Mouse (Mus musculus) cerebellum, postnatal 4 days (tissue): ENCODE measurements at regions not wholly inside any gene's neighbourhood (a gene's known extent, or its start where the extent isn't known, plus 50 kb on each side); places are given as distances from the start of the nearest gene placed in this dataset.
"Not testable (repeated sequence)": the region's sequence is repeated elsewhere in the genome, so short reads cannot be mapped to it uniquely, and the experiment has no call there.

Source experiments
- DNase-seq, 2 experiments: peaks; one replicate each; pipeline ENCODE4 v3.0.0; 2022; ENCODE audit warnings: low spot score in 2 of 2, mixed read lengths in 1 of 2

DNA sequence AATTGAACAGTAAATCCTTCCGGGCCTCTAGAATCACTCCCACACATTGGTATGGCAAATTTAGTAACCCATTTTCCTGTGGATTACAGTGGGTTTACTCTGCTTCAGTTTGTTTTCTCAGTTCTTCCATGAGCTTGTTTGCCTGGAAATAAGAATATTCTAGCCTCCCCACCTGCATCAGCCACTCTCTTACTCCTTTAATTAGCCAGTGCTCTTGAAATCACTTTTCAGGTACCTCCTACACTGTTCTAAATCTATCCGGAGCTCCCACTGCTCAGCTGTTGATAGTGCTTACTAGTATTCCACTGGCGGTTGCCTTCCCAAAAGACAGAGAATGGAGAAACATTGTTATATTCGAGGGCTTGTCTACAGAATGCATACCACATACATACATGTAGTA is 167.1 kb downstream of the Htr7 start:
- no peak for DNase-seq

GRCm38 (mm10) chr19:35886270-35886669 is 171.0 kb downstream of the Htr7 start:
- no peak for DNase-seq

GRCm38 (mm10) chr19:35881810-35882485 is 175.4 kb downstream of the Htr7 start:
- DNase-seq = no peak

DNA sequence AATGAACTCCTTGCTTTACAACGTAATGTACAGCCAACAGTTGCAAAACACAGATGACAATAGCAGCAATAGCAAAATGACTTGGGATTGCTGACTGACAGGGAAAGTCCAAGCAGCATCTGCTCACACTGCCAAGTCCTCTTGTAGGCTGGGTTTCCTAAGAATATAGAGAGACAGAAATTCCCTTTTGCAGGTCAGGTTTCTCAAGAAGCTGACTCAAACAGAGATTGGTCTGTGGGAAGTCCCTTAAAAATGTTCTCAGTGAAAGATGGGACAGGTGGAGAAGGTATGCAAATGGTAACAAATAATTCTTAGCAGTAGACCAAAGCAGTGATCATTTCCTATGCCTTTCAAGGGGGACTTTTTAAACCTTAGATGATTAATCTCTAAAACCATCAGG is 181.8 kb downstream of the Htr7 start:
- no peak for DNase-seq

DNA sequence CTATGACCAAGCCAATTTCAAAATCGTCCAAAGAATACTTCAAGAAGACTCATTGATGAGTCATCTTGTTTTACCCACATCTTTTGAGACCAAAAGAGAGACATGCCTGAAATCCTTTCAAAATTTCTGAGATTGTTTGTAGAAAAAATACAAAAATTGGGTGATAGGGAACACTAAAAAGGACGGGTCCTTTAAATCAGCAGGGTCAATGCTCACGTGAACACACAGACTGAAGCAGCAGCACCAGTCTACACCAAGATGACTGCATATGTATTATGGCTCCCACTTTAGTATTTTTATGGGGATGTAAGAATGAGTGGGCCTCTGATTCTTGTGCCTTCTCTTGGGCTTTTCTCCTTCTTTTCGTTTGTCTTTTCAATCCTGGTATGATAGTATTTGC is 186.6 kb downstream of the Htr7 start:
- no peak for DNase-seq

- no peak for DNase-seq
Measured at GRCm38 (mm10) chr19:35868543-35868942, 188.8 kb downstream of the Htr7 start.

DNA sequence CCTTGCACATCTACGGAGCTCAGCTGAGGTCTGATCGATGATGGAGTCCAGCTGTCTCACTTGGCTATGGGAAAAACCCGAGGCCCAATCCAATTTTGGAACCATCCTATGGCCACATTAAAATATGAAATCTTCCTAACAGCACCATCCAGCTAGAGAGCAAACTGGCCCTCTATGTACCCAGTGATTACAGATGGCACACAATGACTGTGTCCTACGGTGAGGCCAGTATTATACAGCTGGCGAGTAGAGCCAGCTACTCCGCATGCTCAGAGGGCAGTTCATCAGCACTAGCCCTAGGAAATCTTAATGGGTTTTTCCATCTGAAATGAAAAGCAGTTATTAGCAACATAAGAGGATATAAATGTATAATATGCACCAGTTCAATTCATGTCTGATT is 194.3 kb downstream of the Htr7 start:
- DNase-seq = no peak

- DNase-seq = peak in 1 of 2 experiments; percentile 21
Measured at GRCm38 (mm10) chr19:35861421-35861820, 195.9 kb downstream of the Htr7 start.

DNA sequence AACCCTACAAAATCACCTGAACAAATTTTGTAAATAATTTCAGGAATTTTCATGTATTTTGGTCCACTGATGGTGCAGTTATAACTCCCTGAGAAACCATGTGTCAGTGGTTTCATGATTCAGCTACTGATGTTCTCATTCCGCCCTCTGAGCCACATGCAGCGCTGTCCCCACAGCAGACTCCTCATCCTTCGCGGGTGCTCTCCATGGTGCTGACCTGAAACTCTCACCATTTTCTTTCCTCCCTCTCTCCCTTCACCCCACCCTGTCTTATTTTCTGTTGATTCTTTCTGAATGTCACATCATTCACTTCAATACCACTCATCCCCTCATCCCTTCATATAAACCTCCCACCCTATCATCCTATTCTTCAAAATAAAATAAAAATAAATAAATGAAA is 224.3 kb downstream of the Htr7 start:
- DNase-seq = no peak

DNA sequence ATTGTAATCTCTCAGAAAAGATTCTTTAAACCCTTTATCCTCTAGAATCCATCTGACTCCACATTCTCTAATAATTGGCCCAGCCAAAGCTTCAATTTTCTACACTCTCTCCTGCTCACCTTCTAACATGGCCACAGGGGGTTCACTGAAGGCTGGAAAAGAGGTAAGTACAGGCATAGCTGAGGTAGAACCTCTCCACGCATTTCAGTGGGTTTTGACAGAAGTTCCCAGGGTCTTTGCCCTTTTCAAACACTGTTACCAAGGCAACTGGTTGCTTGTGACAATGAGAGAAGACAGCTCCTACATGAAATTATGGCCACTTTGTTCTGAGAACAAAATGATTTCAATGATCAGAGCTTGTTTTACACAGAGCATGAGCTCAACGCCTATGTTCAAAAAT is 231.2 kb downstream of the Htr7 start:
- no peak for DNase-seq

- no peak for DNase-seq
Measured at GRCm38 (mm10) chr19:35819626-35820025, 237.7 kb downstream of the Htr7 start.

- no peak for DNase-seq
Measured at GRCm38 (mm10) chr19:35794661-35795060, 262.6 kb downstream of the Htr7 start.

DNA sequence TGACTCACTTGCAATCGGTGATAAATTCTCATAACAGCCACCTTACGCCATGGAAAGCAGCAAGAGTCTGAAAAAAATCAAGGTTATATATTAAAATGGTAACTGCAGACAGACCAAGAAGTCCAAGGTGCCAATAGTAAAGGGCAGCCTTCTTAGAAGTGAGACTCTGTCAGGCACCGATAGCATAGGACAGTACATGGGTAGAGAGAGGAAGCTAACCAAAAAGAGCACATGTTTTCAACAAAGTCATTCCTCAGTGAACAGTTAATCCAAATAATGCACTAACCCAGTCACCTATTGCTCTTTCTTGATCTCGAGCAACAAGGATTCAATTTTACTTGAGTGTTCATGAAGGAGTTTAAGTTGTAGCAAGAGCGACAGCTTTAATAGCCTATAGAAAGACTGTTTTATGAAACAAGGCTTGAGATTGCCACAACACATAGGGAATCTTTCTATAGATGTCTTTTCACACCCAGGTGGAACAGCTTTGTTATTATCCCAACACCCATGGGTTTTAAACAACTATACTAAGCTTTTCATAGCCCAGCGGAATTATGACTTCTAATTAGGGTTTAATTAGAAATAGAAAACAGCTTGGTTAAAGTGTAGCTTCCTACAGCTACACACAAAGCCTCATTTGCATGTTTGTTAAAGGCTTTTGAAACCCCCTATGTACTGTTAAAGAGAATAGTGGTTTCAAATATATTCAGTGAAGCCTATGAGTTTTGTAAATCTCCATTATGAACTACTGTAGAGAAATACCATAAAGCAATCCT is 269.9 kb downstream of the Htr7 start:
- no peak for DNase-seq

DNA sequence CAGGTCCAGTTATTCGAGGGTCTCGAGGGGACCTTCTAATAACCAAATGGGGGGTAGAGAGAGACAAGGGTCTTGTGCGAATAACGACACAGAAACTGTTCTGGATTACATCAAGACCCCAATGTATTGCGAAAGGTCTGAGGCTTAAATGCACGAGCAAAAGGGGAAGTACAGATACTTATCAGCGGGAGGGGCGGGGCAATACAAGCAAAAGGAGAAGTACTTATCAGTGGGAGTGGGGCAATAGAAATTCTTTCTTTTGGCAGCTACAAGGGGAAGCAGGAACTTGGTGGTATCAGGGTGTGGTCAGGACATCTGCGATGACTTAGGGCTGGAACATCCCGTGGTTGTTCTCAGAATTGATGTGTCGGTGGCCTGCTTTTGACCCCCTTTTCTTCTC is 295.6 kb downstream of the Htr7 start:
- not testable (repeated sequence) for DNase-seq

DNA sequence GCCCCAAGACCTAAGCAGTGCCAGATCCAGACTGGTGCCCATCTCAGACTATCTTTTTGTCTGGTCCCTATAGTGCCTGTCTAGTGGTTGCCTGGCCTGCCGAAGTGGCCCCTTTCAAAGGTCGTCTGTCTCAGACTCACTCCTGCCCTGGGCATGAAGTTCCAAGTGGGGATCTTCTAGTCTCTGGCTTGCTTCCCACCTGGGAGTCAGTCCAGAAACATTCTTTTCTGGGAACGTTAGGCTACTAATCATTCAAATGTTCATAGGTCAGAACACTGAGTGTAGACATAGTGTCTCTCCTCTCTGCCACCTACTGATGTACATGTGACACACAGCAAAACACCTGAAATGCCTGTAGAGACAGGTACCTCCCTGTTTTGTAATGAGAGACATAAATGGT is 297.6 kb downstream of the Htr7 start:
- no peak for DNase-seq

- no peak for DNase-seq
Measured at GRCm38 (mm10) chr19:35755494-35755893, 301.8 kb downstream of the Htr7 start.

- no peak for DNase-seq
Measured at GRCm38 (mm10) chr19:35735754-35736153, 321.6 kb downstream of the Htr7 start.

- DNase-seq = no peak
Measured at GRCm38 (mm10) chr19:35728436-35729060, 328.8 kb downstream of the Htr7 start.
